Mouse (Mus musculus) cerebellum, postnatal 14 days (tissue): ENCODE data around the gene Rftn2.
"Not testable (repeated sequence)": the region's sequence is repeated elsewhere in the genome, so short reads cannot be mapped to it uniquely, and the experiment has no call there.

Experiments
- DNase-seq, 2 experiments: peaks; one replicate each; pipeline ENCODE4 v3.0.0; 2021; ENCODE audit warnings: mixed read lengths in 2 of 2

The Rftn2 gene

GRCm38 (mm10) chr1:55171361-55172325 lies 54.9 kb downstream of the Rftn2 start:
- no peak for DNase-seq

GRCm38 (mm10) chr1:55168591-55168990 lies 58.0 kb downstream of the Rftn2 start:
- DNase-seq = no peak

- no peak for DNase-seq
Measured at GRCm38 (mm10) chr1:55167560-55167959, 59.0 kb downstream of the Rftn2 start.

GRCm38 (mm10) chr1:55164005-55164404 lies 62.6 kb downstream of the Rftn2 start:
- DNase-seq = no peak

- no peak for DNase-seq
Measured at GRCm38 (mm10) chr1:55162781-55163180, 63.8 kb downstream of the Rftn2 start.

GRCm38 (mm10) chr1:55161895-55162294 lies 64.7 kb downstream of the Rftn2 start:
- peak; percentile 19 to 39 for DNase-seq

- DNase-seq = peak; percentile 20 to 41
Measured at GRCm38 (mm10) chr1:55160831-55161638, 65.5 kb downstream of the Rftn2 start.

- no peak for DNase-seq
Measured at GRCm38 (mm10) chr1:55160218-55160617, 66.4 kb downstream of the Rftn2 start.

GRCm38 (mm10) chr1:55158821-55159220 lies 67.8 kb downstream of the Rftn2 start:
- DNase-seq = no peak

- DNase-seq = no peak
Measured at GRCm38 (mm10) chr1:55158211-55158610, 68.4 kb downstream of the Rftn2 start.

- no peak for DNase-seq
Measured at GRCm38 (mm10) chr1:55157329-55157728, 69.3 kb downstream of the Rftn2 start.

GRCm38 (mm10) chr1:55145556-55145955 lies 81.0 kb downstream of the Rftn2 start:
- DNase-seq = peak; percentile 43 to 60

- DNase-seq = no peak
Measured at GRCm38 (mm10) chr1:55144338-55144737, 82.2 kb downstream of the Rftn2 start.

GRCm38 (mm10) chr1:55135846-55136245 lies 90.7 kb downstream of the Rftn2 start:
- DNase-seq = no peak

GRCm38 (mm10) chr1:55134301-55134700 lies 92.3 kb downstream of the Rftn2 start:
- no peak for DNase-seq

- DNase-seq = no peak
Measured at GRCm38 (mm10) chr1:55133173-55133572, 93.4 kb downstream of the Rftn2 start.

- no peak for DNase-seq
Measured at GRCm38 (mm10) chr1:55132308-55132707, 94.3 kb downstream of the Rftn2 start.

- DNase-seq = no peak
Measured at GRCm38 (mm10) chr1:55131424-55132014, 95.1 kb downstream of the Rftn2 start.

- peak; percentile 98 to 99 for DNase-seq
Measured at GRCm38 (mm10) chr1:55130943-55131401, 95.6 kb downstream of the Rftn2 start, which contains the start of gene Mob4. TSS of gene Mob4 (plus strand) at chr1:55131231.

GRCm38 (mm10) chr1:55130190-55130916 lies 96.2 kb downstream of the Rftn2 start:
- DNase-seq = peak; percentile 15 to 27

GRCm38 (mm10) chr1:55129716-55130115 lies 96.9 kb downstream of the Rftn2 start:
- no peak for DNase-seq

GRCm38 (mm10) chr1:55124136-55124535 lies 102.4 kb downstream of the Rftn2 start:
- DNase-seq = not testable (repeated sequence)
